Mouse (Mus musculus) right cerebral cortex, postnatal 36 days (tissue): Measurements from ENCODE around the gene Ren1.
"Not testable (repeated sequence)": the region's sequence is repeated elsewhere in the genome, so short reads cannot be mapped to it uniquely, and the experiment has no call there.

Experiments
- DNase-seq, 2 experiments: peaks; one replicate each; pipeline ENCODE4 v3.0.0; 2022; ENCODE audit warnings: low spot score in 2 of 2, mixed read lengths in 1 of 2

Ren1 gene

DNA sequence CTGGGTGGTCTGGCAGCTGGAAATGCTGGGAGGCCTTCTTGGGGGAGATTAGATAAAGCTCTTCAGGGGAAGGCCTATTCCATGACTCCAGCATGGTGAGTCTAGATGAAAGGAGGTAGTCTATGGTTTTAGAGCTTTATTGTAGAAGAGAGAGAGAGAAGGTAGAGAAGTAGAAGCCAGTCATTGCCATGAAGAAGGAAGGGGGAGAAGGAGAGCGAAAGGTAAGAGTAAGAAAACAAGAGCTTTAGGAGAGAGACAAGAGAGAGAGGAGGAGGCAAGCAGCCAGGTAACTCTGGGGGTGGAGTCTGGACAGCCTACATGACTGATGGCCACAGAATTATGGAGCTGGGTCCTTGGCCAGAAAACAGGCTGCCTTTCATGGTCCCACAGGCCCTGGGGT, at the start of gene Ren1:
Gene Ren1 (plus strand): TSS at position 301 of the 400 bp plus-strand sequence.
- no peak for DNase-seq

DNA sequence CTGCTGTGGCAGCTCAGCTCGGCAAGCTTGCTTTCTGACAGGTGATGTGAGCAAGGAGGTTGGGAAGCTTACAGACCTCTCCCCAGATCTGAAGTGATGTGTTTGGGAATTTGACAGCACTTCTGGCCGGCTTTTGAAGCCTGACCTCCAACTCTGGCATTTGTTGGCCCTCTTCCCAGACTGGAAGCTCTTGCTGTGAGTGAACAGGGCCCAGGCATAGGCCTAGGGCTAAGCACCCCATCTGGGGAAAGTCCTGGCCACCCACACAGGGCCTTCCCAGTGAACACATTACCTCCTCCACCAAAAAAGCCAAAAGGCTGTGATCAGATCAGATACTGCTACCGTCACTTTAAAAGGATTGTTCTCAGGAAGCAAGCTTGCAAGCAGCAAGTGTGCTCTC, 47.8 kb upstream of the Ren1 start:
- no peak for DNase-seq

DNA sequence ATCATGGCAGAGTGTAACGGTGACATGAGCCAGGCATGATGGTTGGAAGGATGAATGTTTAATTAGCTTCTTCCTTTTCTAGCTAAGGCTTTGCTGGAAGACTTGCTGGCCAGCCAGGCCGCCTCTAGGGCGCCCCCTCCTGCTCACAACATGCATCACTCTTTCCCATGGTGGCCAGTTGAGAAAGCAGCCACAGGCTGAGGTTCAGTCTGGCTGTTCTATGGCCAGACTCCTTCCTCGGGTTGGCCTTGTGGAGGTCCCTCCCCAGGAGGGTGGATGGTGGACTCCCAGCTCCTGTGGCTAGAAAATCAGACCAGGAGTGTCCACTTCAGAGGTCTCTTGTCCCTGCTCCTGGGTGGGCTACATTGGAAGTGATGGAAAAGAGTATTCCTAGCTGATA, 43.5 kb upstream of the Ren1 start:
- peak; percentile 53 to 54 for DNase-seq

DNA sequence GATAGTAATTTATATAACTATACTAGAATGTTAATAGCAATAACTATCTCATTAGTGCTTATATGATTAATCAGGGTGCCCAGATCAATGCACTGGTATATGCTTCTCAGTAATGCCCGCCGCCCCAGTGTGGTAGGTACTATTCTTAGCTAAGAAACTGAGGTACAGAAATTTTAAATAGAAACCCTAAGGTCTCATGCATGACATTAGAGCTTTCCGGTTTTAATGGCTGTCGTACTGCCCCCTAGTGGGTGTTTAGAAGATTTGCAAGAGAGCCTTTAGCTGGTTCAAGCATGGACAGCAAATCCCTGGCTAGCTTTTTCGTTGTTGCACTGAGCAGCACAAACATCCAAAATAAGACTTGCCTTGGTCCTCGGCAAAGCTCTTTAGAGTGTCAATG, 43.0 kb upstream of the Ren1 start:
- DNase-seq, result no peak

DNA sequence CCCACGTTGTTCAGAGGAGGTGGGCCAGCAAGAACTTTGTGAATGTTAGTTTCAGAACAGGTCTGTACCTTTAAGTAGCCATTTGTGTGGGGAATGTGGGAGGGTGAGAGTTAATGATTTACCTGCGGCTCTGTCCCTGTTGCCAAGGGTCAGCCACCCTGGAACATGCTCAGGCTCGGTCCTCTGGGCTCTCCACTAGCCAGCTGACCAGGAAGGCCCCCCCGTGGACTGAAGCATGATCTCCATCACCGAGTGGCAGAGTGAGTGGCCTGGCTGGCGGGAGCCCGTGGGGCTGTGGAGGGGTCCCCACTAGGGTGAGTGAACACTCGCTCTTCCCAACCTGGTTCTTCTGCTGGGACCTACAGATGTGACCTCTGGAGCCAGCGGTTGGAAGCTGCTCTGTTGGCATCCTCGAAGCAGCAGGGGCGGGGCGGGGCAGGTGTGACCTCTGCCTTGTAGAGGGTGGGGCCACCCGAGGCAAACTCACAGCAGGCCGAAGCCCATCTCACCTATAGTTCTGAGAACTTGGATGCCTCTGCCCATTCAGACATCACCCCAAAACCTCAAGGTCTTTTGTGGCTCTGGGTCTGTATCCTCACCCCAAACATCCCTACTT, 40.5 kb upstream of the Ren1 start, which contains the start of gene Golt1a:
Gene Golt1a (plus strand): TSS at position 149 of the 616 bp plus-strand sequence.
- DNase-seq, result no peak

DNA sequence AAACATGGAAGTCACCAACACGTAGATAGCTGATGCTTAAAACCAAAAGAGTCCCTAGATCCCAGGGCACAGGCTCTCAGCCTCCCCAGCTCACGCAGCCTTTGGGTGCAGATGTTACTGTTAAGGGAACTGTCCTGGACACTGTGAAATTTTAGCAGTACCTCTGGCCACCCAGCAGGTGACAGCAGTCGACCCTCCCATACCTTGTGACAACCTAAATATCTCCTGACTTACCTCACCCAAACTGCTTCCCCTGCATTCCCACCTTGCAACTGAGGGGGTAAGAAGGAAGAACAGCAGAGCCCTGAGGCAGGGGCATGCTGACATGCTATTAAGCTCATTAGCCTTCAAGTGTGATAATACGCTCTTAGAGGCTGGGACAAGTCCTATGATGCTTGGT, 39.1 kb upstream of the Ren1 start:
- DNase-seq, result no peak

DNA sequence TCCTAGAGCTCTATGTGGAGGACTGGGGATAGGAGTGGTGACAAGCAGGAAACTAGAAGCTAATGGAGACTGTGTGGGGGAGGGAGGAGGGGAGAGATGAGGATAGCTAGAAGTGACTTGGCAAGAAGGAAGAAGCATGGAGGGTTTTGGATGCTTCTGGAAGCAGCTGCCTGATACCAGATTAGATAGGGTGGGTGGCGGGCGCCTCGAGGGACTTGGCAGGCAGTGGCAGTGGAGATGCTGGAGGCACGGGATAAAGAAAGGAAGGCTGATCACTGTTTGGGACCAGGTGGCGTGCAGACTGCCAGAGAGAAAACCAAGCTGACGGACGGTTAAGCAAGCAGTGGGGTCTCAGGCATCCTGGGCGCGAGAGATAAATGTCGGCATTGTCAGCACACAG, 38.4 kb upstream of the Ren1 start:
- peak; percentile 81 to 86 for DNase-seq

DNA sequence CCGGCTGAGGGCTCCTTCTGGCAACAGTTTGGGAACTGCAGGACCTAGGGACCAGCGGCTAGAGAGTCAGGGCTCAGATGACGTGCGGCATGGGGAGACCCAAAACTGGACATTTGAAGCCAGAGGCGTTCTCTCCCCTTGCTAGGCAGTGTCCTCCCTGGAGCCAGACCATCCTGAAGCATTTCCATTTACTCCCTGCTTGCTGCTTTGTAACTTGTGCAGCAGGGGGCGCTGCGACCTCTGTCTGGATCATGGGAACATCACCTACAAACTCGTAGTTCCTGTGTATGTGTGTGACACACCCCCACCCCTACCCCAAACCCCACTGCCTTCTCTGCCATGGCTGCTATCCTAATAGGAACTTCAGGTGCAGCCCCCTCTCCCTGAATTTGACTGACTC, 35.9 kb upstream of the Ren1 start:
- no peak for DNase-seq

DNA sequence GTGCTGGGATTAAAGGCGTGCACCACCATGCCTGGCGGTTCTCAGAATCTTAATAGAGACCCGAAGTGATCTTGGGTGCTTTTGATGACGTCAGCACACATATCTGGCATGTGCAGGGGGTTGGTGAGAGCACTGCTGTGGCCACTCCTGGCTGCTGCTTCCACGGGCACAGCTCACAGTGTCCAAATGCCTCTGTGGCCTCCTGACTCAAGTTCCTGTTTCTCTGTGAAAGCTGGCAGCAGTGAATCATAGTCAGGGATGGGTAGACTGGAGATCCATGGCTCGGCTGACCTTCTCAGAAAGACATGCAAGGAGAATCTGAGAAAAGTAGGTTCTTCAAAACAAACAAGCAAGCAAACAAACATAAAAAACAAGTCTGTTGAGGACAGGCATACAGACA, 34.5 kb upstream of the Ren1 start:
- DNase-seq, result no peak

DNA sequence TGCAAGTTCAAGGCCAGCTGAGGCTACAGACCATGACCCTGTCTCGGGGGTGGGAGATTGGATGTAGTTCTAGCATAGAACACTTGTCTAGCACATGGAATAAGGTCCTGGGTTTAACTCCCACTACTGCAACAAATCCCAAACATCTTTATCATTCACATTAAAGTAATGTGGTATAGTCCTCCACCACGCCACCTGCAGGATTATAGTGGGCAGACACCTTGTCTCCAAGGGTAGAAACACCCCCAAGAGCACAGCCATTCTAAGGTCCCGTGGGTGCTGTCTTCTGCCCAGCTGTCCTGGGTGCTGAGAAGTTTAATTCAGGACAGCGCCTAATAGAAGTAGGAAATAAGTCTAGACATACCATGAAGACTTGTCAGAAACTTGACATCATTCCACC, 33.7 kb upstream of the Ren1 start:
- no peak for DNase-seq

DNA sequence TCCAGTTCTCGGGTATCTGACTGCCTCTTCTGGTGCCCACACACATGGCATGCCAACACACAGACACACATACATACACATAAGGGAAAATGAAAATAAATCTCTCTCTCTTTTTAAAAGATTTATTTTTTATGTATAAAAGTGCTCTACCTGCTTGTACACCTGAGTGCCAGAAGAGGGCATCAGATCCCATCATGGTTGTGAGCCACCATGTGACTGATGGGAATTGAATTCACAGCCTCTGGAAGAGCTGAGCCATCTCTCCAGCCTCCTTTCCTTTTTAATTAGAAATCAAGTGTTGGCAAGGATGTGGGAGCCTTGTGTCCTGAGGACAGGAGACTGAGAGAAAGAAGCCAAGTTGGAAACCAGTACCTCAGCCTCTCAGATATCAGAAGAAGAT, 33.2 kb upstream of the Ren1 start:
- DNase-seq, result no peak

DNA sequence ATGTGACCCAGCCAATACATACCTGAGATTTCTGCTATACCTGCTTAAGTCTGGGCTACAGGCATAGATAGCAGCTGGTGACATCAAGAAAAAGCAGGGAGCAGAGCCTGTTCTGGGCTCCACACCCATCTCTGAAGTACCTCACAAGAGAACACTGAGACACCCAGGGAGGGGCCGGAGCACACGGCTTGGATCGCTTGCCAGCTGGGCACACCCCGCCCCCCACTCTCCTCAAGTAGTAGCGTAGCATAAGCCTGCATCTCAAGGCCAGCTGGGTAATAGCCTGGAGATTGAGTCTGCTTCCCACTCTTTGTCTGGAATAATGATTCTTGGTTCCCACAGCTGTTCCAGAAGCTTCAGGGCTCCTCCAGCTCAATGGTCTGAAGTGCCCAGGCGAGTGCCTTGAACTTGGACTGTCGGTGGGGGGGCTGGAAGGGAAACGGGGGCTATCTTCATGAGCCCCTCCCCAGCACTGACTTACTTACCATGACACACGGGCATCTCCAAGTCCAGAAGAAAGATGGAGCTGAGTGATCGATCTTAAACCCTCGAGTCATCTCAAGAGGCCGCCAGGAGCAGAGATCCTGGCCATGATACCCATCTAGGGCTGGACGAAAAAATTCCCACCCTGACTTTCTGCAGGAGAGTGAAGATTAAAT, 28.9 kb upstream of the Ren1 start, which contains the start of gene Kiss1:
Gene Kiss1 (plus strand): TSS at position 609 of the 659 bp plus-strand sequence.
- no peak for DNase-seq

DNA sequence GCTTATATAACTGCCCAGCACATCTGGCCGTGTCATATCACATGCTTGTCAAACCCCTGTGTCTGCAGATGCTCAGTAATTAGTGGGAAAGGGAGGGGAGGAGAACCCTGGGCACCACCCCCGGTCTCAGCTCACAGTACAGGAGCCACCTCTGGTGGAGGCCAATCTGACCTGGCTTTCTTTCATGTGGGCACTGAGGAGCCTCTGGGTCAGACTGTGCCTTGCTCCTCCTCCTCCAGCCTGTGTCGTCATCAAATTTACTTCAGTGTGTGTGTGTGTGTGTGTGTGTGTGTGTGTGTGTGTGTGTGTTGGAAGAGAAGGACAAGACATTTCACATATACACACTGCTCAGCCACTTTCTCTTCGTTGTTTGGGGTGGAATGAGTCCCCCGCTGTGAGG, 27.0 kb upstream of the Ren1 start:
- no peak for DNase-seq

DNA sequence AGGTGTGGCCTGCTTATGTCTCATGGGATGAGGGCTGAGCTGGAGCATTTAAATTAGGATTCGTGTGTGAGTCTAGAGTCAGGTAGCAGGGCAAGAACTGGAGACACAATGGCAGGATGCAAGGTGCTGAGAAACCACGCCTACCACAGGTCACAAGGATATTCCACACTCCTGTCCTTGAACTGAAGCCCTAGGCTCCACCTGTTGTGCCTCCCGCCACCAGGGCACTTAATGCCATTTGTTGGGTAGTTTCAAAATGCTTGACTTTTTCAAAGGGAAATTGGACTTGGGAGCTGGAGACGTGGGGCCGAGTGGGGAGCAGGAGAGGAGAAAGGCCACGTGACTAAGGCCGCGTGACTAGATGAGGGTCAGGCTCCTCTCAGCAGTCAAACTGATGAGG, 24.4 kb upstream of the Ren1 start:
- no peak for DNase-seq

DNA sequence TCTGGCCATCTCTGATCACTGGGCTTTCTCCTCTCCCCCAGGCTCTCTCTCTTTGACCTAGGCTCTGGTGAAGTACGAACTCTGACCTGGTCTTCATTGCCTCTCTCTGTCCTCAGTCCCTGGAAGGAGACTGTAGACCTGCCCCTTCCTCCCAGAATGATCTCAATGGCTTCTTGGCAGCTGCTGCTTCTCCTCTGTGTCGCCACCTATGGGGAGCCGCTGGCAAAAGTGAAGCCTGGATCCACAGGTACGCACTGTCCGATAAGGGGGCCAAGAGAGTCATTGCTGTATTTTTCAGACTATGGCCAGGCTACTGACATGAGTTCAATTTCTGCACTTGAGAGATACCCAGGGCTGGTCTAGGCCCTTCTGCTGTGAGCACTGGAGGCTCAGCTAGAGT, 23.2 kb upstream of the Ren1 start:
- DNase-seq, result no peak

DNA sequence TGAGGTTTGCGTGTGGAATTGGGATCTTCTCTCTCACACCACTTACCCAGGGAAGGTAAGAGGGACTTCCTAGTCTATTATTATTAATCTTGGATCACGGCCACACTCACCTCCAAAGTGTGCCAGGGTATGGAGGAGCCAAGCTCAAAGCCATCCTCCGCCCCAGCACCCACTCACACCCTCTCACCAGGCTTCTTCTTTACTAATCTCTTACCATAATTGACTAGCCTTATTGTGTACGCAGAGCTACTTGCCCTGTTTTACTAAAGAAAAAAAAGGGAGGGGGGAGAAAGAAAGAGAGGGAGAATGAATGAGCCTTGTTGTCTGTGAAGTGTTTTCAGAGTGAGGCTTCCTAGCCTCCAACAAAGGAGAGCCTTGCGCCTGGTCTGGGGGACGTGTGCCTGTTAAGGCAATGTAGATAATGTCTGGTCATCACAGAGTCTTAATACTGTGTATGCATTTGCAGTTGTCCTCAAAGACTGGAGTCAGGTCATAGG, 22.0 kb upstream of the Ren1 start:
- no peak for DNase-seq

DNA sequence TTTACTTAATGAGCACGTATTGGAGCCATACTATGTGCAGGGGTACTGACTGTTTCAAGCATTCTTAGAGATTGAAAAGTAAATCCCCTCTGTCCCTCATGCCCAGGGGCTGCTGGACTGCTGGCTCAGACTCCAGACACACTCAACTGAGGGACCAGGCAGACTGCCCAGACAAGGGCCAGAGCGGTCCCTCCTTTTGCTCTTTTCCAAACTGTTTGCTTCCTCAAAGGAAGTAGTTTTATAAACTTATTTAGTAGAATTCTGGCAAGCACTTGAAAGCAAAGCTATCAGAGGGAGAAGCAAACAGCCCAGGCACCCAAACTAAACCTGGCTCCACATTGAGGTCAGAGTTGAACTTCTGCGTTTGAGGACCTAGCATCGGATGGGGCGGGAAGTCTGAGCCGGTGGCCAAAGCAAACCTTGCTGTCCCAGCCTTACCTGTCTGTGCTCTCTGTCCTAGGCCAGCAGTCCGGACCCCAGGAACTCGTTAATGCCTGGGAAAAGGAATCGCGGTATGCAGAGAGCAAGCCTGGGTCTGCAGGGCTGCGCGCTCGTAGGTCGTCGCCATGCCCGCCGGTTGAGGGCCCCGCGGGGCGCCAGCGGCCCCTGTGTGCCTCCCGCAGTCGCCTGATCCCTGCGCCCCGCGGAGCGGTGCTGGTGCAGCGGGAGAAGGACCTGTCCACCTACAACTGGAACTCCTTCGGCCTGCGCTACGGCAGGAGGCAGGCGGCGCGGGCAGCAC, 21.2 kb upstream of the Ren1 start:
- DNase-seq, result no peak

DNA sequence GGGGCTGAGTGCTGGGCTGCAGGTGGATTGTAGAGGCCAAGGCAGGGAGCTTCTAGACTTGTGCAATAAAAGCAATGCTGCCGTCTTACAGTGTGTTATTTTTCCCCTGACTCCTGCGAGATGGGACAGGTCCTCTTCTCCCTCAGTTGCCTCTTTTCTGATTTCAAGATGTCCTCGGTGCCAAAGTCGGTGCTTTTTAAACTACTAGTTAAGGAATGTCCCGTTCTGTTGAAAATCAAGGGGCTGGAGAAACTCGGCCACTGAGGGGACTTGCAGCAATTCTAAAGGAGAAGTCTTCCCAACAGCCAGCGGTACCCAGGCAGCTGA, 20.7 kb upstream of the Ren1 start:
- DNase-seq, result no peak

DNA sequence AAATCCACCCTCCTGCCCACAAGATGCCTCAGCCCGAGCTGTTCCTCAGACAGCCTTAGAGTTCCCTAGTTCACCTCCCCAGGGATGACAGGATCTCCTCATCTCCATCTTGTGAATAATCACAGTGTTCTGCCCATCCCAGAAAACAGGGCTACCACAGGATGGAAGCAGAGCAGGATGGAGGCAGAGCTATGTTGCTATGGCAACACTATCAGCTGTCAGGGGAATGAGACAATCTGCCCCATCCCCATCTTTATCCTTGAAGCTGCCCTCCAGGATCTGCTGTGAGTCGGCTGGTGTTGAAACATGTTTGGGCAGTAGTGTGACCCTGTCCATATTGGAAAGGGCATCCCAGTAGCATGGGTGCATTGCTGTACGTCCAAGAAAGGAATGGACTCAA, 19.2 kb upstream of the Ren1 start:
- no peak for DNase-seq

DNA sequence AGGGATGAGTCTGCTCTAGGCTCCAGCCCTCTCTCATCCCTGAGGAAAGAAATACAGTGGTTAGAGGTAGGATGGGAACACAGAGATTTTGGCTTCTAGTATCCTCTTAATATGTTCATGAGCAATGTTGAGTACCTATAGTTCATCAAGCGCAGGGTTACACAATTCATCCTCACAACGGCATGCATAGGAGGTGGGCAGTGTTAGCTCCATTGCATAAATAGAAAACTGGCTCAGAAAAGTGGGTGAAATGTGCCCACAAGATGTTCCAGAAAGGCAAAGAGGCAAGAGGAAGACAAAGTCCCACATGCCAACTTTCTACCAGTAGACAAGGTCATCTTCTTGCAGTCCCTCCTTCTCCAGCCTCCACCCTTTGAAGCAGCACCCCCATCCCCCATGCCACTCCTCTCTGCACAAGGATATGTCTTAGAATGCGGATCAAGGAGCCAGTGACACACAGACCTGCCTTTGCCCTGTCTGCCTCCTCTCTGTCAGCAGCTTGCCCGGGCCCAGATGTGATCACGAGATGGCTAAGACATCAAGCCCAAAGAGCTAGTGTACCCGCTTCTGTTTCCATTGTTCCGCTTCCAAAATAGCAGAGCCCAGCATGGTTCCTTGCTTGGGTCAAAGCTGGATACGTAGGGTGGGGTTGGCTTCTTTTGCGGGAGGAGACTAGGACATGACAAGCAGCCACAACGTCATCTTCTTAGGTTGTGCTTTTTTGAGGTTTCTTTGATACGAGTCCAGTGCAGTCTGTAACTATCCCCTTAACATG, 17.5 kb upstream of the Ren1 start:
- DNase-seq, result peak in 1 of 2 experiments; percentile 49

DNA sequence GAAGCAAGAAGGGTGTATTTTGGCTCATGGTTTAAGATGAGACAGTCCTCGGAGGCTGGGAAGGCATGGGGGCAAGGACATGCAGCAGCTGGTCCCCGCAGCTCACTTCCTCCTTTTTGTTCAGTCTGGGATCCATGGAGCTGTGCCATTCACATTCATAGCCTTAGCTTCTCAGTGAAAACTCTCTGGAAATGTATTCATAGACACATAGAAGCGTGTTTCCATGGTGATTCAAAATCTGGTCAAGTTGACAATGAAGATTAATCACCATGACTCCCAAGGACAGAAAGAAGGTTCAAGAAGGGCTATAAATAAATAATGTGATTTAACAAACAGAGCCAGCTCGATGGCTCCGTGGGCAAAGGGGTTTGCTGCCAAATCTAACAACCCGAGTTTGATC, 16.4 kb upstream of the Ren1 start:
- no peak for DNase-seq

DNA sequence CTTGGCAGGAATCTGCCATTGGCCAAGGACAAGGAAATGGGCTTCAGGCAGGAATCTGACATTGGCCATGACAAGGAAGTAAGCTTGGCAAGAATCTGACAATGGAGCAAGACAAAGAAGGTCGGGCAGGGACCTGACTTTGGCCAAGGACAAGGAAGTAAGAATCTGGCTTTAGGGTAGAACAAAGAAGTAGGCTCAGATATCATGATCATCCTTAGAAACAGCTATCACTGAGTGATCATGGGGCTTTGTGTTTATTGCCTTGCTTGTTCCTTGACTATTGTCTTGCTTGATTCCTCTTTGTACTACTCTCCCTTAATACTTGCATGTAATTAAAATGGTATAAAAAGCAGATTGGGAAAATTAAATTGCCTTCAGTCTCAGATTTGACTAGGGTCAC, 9.9 kb upstream of the Ren1 start:
- not testable (repeated sequence) for DNase-seq
